Mouse (Mus musculus): ENCODE measurements around the gene Tmem248.

- no peak for TF ChIP-seq POLR2A (IDR thresholded peaks at IDR 0.05; ENCODE audit: insufficient read depth, low read depth, low read length)
- no peak for TF ChIP-seq CTCF (IDR thresholded peaks at IDR 0.05)
Observed at GRCm38 (mm10) chr5:130196307-130196706, 20.6 kb upstream of the Tmem248 start.
